ENCODE assay signal across 19 mouse cellular contexts in genomic region chr7:45169495-45169894, GRCm38 (mm10). TPM values are rescaled to one million over a fixed set of nuclear protein-coding genes. Genes with fewer than 3 reads are reported as not detected.
A peak's percentile ranks its signal among the peaks of the same experiment; 100 is the strongest.
DNase-seq lines count a peak whose midpoint lies in the region; ATAC-seq and TF ChIP-seq lines count a peak whose summit lies in the region.
"Had no signal": no experiment of that assay in that cellular context is flagged by ENCODE, and none has a peak within 500 bp of the region (broad histone marks: within the 10 kb centered on the region; RNA-seq: fewer than 3 reads in every experiment).

No protein-coding gene starts in this region.

- no peak for TF ChIP-seq CTCF in forebrain, postnatal 0 days (IDR thresholded peaks at IDR 0.05; ENCODE audit: low read depth)

- peak; percentile 23; the same call in 1 of the 2 replicates for ATAC-seq in forebrain, postnatal 0 days
- ATAC-seq in common myeloid progenitor, adult 5-6 weeks (replicated peaks; ENCODE audit: low read depth, poor library complexity, severe bottlenecking): peak; percentile 31; the same call in 1 of the 2 replicates
- ATAC-seq: hindbrain, embryonic 16.5 days had no signal

- no peaks in the 10 kb centered on the region for H3K9me3 ChIP-seq in forebrain, postnatal 0 days (ENCODE audit: low read length)
- H3K9me3 ChIP-seq in forebrain, embryonic 10.5 days: peaks cover 39% of the 10 kb centered on the region

- no peak overlapping the region for H3K4me3 ChIP-seq in forebrain, postnatal 0 days (ENCODE audit: low read depth, low read length)
- no peak overlapping the region for H3K4me3 ChIP-seq in forebrain, embryonic 10.5 days
- H3K4me3 ChIP-seq: kidney, embryonic 15.5 days had no signal

- H3K4me2 ChIP-seq in forebrain, postnatal 0 days (ENCODE audit: low read depth): no peak overlapping the region
- H3K4me2 ChIP-seq: kidney, embryonic 15.5 days; lung, embryonic 14.5 days had no signal

- DNase-seq in forebrain, postnatal 0 days: no peak
- no peak for DNase-seq in forebrain, embryonic 10.5 days (ENCODE audit: extremely low spot score, low spot score)
- peak; percentile 32 for DNase-seq in thymus, postnatal 25 days
- no peak for DNase-seq in thymus, adult 18-20 months
- DNase-seq in urinary bladder, postnatal 14 days (ENCODE audit: low spot score): no peak
- no peak for DNase-seq in ovary, postnatal 36 days (ENCODE audit: low spot score)
- no peak for DNase-seq in adrenal gland, postnatal 4 days (ENCODE audit: low spot score in 2 of 2)
- DNase-seq: adrenal gland, postnatal 25 days; heart, postnatal 10 days; liver; lung, embryonic 14.5 days; thymus, postnatal 14 days had no signal

- no peaks in the 10 kb centered on the region for H3K36me3 ChIP-seq in forebrain, postnatal 0 days (ENCODE audit: insufficient read depth)
- H3K36me3 ChIP-seq in forebrain, embryonic 10.5 days (replicated peaks): 0 out of 2 replicates have a peak, but pooled peaks cover 2% of the 10 kb centered on the region
- H3K36me3 ChIP-seq: kidney, embryonic 15.5 days had no signal

- H3K4me1 ChIP-seq in forebrain, postnatal 0 days (ENCODE audit: insufficient read depth): no peaks in the 10 kb centered on the region
- H3K4me1 ChIP-seq in forebrain, embryonic 10.5 days: peaks cover 17% of the 10 kb centered on the region

- WGBS in forebrain, postnatal 0 days: 94% methylated on average over 3 of the region's 3 CpGs
- 89% methylated on average over 3 of the region's 3 CpGs for WGBS in forebrain, embryonic 10.5 days

- no peak overlapping the region for H3K9ac ChIP-seq in forebrain, postnatal 0 days
- H3K9ac ChIP-seq: kidney, embryonic 15.5 days; lung, embryonic 14.5 days had no signal

- H3K27me3 ChIP-seq in forebrain, postnatal 0 days (ENCODE audit: insufficient read depth, low read length): peaks cover 15% of the 10 kb centered on the region
- peaks cover 98% of the 10 kb centered on the region for H3K27me3 ChIP-seq in forebrain, embryonic 10.5 days (ENCODE audit: poor library complexity, severe bottlenecking)

- no peak overlapping the region for H3K27ac ChIP-seq in forebrain, postnatal 0 days (ENCODE audit: low read depth, low read length)
- no peak overlapping the region for H3K27ac ChIP-seq in forebrain, embryonic 10.5 days
- H3K27ac ChIP-seq: kidney, embryonic 15.5 days had no signal

RNA-seq across cellular contexts. Expression of gene Slc17a7, which starts 5.7 kb away (rescaled TPM):
- 71.4 and 87.5 TPM in 2 replicates for total RNA-seq in forebrain, postnatal 0 days (2014; rRNA removed)
- polyA plus RNA-seq in forebrain, postnatal 0 days (2015; fragmentation: Nextera tagmentation; extraction: Ambion mirVana): 47.6 and 50.3 TPM in 2 replicates
- 0.95 and 1.2 TPM in 2 replicates for polyA plus RNA-seq in forebrain, embryonic 10.5 days (2016; fragmentation: Nextera tagmentation; extraction: Ambion mirVana)
- total RNA-seq in common myeloid progenitor, adult 5-6 weeks (2017): not detected in 2 replicates
- total RNA-seq in adrenal gland, postnatal 4 days (2021): 1 to 10 TPM in 1 of 2 experiments, under 1 TPM in 1; 0.31 to 1.9 TPM
- total RNA-seq: megakaryocyte-erythroid progenitor cell, adult 5-6 weeks had no signal

RNA-seq across cellular contexts. Expression of gene Gfy, which starts 9.9 kb away (rescaled TPM):
- total RNA-seq in forebrain, postnatal 0 days (2014; rRNA removed): not detected in 2 replicates
- polyA plus RNA-seq in forebrain, postnatal 0 days (2015; fragmentation: Nextera tagmentation; extraction: Ambion mirVana): 0.21 TPM in 1 of 2 replicates, not detected in the other
- 0.15 TPM in 1 of 2 replicates, not detected in the other for polyA plus RNA-seq in forebrain, embryonic 10.5 days (2016; fragmentation: Nextera tagmentation; extraction: Ambion mirVana)
- not detected in 2 replicates for total RNA-seq in common myeloid progenitor, adult 5-6 weeks (2017)
- total RNA-seq in adrenal gland, postnatal 4 days (2021): not detected
- total RNA-seq: adrenal gland, postnatal 25 days; ES-E14; heart, postnatal 10 days had no signal
- polyA plus RNA-seq: gonadal fat pad, adult 2 months; hindbrain, embryonic 16.5 days; kidney, embryonic 15.5 days; lung, embryonic 14.5 days had no signal

RNA-seq across cellular contexts. Expression of gene Pth2, which starts 11.3 kb away (rescaled TPM):
- not detected in 2 replicates for total RNA-seq in forebrain, postnatal 0 days (2014; rRNA removed)
- 0.34 and 0.48 TPM in 2 replicates for polyA plus RNA-seq in forebrain, postnatal 0 days (2015; fragmentation: Nextera tagmentation; extraction: Ambion mirVana)
- 0.33 TPM in 1 of 2 replicates, not detected in the other for polyA plus RNA-seq in forebrain, embryonic 10.5 days (2016; fragmentation: Nextera tagmentation; extraction: Ambion mirVana)
- not detected in 2 replicates for total RNA-seq in common myeloid progenitor, adult 5-6 weeks (2017)
- not detected for total RNA-seq in adrenal gland, postnatal 4 days (2021)
- total RNA-seq: adrenal gland, postnatal 25 days; heart, postnatal 10 days; left cerebral cortex, adult 18-20 months; megakaryocyte-erythroid progenitor cell, adult 5-6 weeks had no signal
- polyA plus RNA-seq: gonadal fat pad, adult 2 months; kidney, embryonic 15.5 days; lung, embryonic 14.5 days had no signal

RNA-seq across cellular contexts. Expression of gene Aldh16a1, which starts 15.1 kb away (rescaled TPM):
- 10.2 and 14.2 TPM in 2 replicates for total RNA-seq in forebrain, postnatal 0 days (2014; rRNA removed)
- 13.3 TPM in 2 replicates for polyA plus RNA-seq in forebrain, postnatal 0 days (2015; fragmentation: Nextera tagmentation; extraction: Ambion mirVana)
- polyA plus RNA-seq in forebrain, embryonic 10.5 days (2016; fragmentation: Nextera tagmentation; extraction: Ambion mirVana): 53.0 and 55.1 TPM in 2 replicates
- total RNA-seq in common myeloid progenitor, adult 5-6 weeks (2017): 32.2 and 37.9 TPM in 2 replicates
- 10 to 100 TPM; 76.4 to 90.1 TPM for total RNA-seq in adrenal gland, postnatal 4 days (2021)

RNA-seq across cellular contexts. Expression of gene Pih1d1, which starts 15.4 kb away (rescaled TPM):
- total RNA-seq in forebrain, postnatal 0 days (2014; rRNA removed): 112 and 117 TPM in 2 replicates
- 74.3 and 80.4 TPM in 2 replicates for polyA plus RNA-seq in forebrain, postnatal 0 days (2015; fragmentation: Nextera tagmentation; extraction: Ambion mirVana)
- 98.5 and 99.6 TPM in 2 replicates for polyA plus RNA-seq in forebrain, embryonic 10.5 days (2016; fragmentation: Nextera tagmentation; extraction: Ambion mirVana)
- total RNA-seq in common myeloid progenitor, adult 5-6 weeks (2017): 35.2 and 59.8 TPM in 2 replicates
- total RNA-seq in adrenal gland, postnatal 4 days (2021): 10 to 100 TPM; 60.7 to 65.2 TPM

Comparison
In these comparisons a context has a peak if more than half of its experiments do, and no peak if none do; other contexts are left out.
1. RNA of gene Slc17a7, which starts 5.7 kb away (total RNA-seq): 71.4 to 87.5 TPM in forebrain, postnatal 0 days; 0.31 to 1.9 TPM in adrenal gland, postnatal 4 days and not detected in common myeloid progenitor, adult 5-6 weeks; every median in the first group is over 10 times any median in the second.